Mouse (Mus musculus) spleen, adult 10 weeks (tissue): ENCODE results near the gene Higd1c. TPM values are rescaled to one million over a fixed set of nuclear protein-coding genes. Genes with fewer than 3 reads are reported as not detected.

Experiments
- polyA plus RNA-seq: library from polyadenylated mRNA; stranded (reverse); fragments of 350-450 nt; fragmentation: Illumina TruSeq; extraction: RNeasy Lipid Tissue Mini Kit (QIAGEN cat#74804); gene quantifications from one replicate; pipeline ENCODE4 v1.2.3, GENCODE M21; 2015; ENCODE audit warnings: low replicate concordance; ENCODE audit not compliant: insufficient read depth

Higd1c gene
- polyA plus RNA-seq: not detected

GRCm38 (mm10) chr15:100364242-100364641 is at the start of gene Higd1c:
Gene Higd1c (plus strand): TSS chr15:100364542.

GRCm38 (mm10) chr15:100334629-100335028 is 29.7 kb upstream of the Higd1c start, which contains the start of gene Mettl7a3:
Gene Mettl7a3 (plus strand): TSS chr15:100334929.

GRCm38 (mm10) chr15:100352711-100353250 is 11.6 kb upstream of the Higd1c start, which contains the start of the genes Methig1 and Mettl7a2:
Gene Methig1 (plus strand): TSS chr15:100353149.
Gene Mettl7a2 (plus strand): TSS chr15:100353200.

GRCm38 (mm10) chr15:100421758-100422197 is 57.4 kb downstream of the Higd1c start, which contains the start of gene Gm5475:
Gene Gm5475 (plus strand): TSS chr15:100422147.

GRCm38 (mm10) chr15:100424396-100425122 is 60.2 kb downstream of the Higd1c start, which contains the start of gene Slc11a2:
Gene Slc11a2 (minus strand): TSS chr15:100425072.

Other genes starting within 250 kb of the Higd1c start
- gene Atf1, start 136.7 kb upstream of the Higd1c start, polyA plus RNA-seq: 54.8 TPM
- gene Tmprss12, start 83.7 kb upstream of the Higd1c start, polyA plus RNA-seq: not detected
- gene Mettl7a1, start 60.4 kb upstream of the Higd1c start, polyA plus RNA-seq: 31.1 TPM
- gene Mettl7a3, start 29.6 kb upstream of the Higd1c start, polyA plus RNA-seq: not detected
- not detected for gene Methig1, start 11.4 kb upstream of the Higd1c start, polyA plus RNA-seq
- gene Mettl7a2, start 11.3 kb upstream of the Higd1c start, polyA plus RNA-seq: not detected
- not detected for gene Gm5475, start 57.6 kb downstream of the Higd1c start, polyA plus RNA-seq
- 23.8 TPM for gene Slc11a2, start 60.5 kb downstream of the Higd1c start, polyA plus RNA-seq
- 37.2 TPM for gene Letmd1, start 104.5 kb downstream of the Higd1c start, polyA plus RNA-seq
- gene Csrnp2, start 130.9 kb downstream of the Higd1c start, polyA plus RNA-seq: 1.9 TPM
- gene Tfcp2, start 187.5 kb downstream of the Higd1c start, polyA plus RNA-seq: 9.6 TPM
- gene Pou6f1, start 235.4 kb downstream of the Higd1c start, polyA plus RNA-seq: 27.7 TPM